Mouse (Mus musculus): ENCODE data around the gene Prr5l.

DNA sequence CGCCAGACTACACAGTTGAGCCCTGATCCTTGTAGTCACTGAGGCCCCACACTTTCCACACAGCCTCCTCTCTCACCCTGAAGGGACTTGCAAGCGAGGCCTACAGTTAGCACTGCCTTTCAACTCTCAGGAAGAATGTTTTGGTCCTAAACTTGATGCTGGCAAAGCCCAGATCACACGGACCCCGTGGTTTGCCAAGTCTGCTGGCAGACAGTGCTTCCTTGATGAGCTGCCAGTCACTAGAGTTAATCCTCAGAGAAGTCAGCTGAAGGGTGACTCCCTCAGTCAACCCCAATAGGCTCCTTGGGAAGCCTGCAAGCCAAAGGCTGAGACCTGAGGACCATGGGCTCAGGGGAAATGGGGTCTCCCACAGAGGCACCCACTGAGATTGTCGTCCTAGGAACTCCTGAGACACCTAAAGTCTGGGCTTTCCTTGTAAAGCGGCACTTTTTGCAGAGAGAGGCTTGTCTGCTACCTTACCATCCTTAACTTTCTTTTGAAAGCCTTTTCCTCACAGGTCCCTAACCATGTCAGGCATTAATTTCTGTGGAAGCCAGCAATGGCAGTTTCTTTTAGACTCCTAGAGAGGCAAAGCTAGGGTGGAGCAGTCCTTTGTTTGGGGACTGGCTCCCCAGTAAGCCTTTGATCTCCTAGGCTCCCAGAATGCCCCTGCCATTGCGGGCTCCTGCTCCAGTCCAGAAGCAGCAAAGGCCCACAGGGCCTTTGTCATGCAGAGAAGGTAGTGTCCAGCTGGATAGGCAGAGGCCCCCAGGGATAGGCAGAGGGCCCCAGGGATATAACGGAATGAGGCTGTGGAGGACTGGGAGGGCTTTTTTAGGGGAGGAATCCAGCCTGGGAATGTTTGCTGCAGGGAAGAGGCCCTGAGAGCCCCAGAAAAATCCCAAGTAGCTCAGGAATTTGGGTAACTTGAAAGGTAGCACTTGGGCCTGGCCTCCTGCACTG, 160.2 kb downstream of the Prr5l start:
- TF ChIP-seq CTCF (IDR thresholded peaks at IDR 0.05; ENCODE audit: low read depth, low read length) (no peak), GATA1 (IDR thresholded peaks at IDR 0.05; ENCODE audit: borderline replicate concordance, low read length) (no peak), TAL1 (conservative IDR thresholded peaks at IDR 0.05; ENCODE audit: low read depth, low read length) (no peak), POLR2AphosphoS5 (IDR thresholded peaks at IDR 0.05; ENCODE audit: insufficient replicate concordance, low read depth, low read length) (no peak)
